Mouse (Mus musculus): ENCODE data around the gene Olfr315. TPM values are rescaled to one million over a fixed set of nuclear protein-coding genes. Genes with fewer than 3 reads are reported as not detected.
"Not testable (repeated sequence)": the region's sequence is repeated elsewhere in the genome, so short reads cannot be mapped to it uniquely, and the experiment has no call there.

The Olfr315 gene
- polyA plus RNA-seq, 2 experiments, result not detected

- Histone ChIP-seq H3K27ac (replicated peaks; ENCODE audit: low read depth, low read length) (no peak overlapping the region), H3K4me1 (ENCODE audit: control insufficient read depth, insufficient read depth, low read length) (no peaks in the 10 kb centered on the region), H3K4me2 (replicated peaks; ENCODE audit: low read depth, low read length, severe bottlenecking) (no peak overlapping the region), H3K9me3 (ENCODE audit: control insufficient read depth, low read length) (no peaks in the 10 kb centered on the region), H3K27me3 (ENCODE audit: control insufficient read depth, insufficient read depth, low read length) (no peaks in the 10 kb centered on the region), H3K4me3 (replicated peaks; ENCODE audit: low read length) (no peak overlapping the region), H3K9ac (ENCODE audit: low read depth, low read length, severe bottlenecking) (no peak overlapping the region), H3K36me3 (ENCODE audit: control insufficient read depth, insufficient read depth, low read length) (no peaks in the 10 kb centered on the region)
- no peak for TF ChIP-seq POLR2A (IDR thresholded peaks at IDR 0.05; ENCODE audit: borderline replicate concordance, extremely low read depth, insufficient read depth, insufficient read length)
- 78% methylated on average over 1 of the region's 1 CpGs for WGBS
- no peak for ATAC-seq (ENCODE audit: low FRiP score, low read depth)
- no peak for DNase-seq (ENCODE audit: low spot score)
Measured at GRCm38 (mm10) chr11:58815676-58816075, 42.7 kb downstream of the Olfr315 start.

DNA sequence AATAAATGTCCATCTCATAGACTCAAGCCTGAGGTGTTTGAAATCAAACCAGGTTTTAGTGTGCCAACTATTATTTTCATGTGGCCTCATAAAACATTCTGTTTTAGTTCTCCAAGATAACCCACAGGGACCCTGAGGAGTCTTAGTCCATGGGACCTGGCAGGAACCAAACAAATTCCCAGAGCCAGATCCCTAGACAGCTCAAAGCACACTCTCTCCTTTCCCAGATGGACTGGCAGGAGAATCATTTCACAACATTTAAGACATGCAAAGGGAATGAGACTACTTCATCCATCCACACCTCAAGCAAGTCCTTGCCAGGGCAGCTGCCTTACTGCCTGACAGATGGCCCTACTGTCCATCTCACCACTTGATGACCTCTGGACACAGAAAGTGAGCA lies 55.9 kb downstream of the Olfr315 start, which contains the start of gene Olfr312:
Olfr312 (plus strand) TSS at position 301 of the 400 bp plus-strand sequence.
- H3K4me3 ChIP-seq (replicated peaks; ENCODE audit: low read length); H3K27ac ChIP-seq (replicated peaks; ENCODE audit: low read depth, low read length); H3K4me2 ChIP-seq (replicated peaks; ENCODE audit: low read depth, low read length, severe bottlenecking); ATAC-seq (ENCODE audit: low FRiP score, low read depth); H3K9me3 ChIP-seq (ENCODE audit: control insufficient read depth, low read length); H3K36me3 ChIP-seq (ENCODE audit: control insufficient read depth, insufficient read depth, low read length); DNase-seq (ENCODE audit: low spot score); H3K9ac ChIP-seq (ENCODE audit: low read depth, low read length, severe bottlenecking); H3K4me1 ChIP-seq (ENCODE audit: control insufficient read depth, insufficient read depth, low read length); H3K27me3 ChIP-seq (ENCODE audit: control insufficient read depth, insufficient read depth, low read length): not testable (repeated sequence)

- no peak overlapping the region for H3K4me3 ChIP-seq (replicated peaks; ENCODE audit: low read length)
- DNase-seq (ENCODE audit: low spot score), result no peak
- no peak for ATAC-seq (ENCODE audit: low FRiP score, low read depth)
- 84% methylated on average over 3 of the region's 3 CpGs for WGBS
- H3K27ac ChIP-seq (replicated peaks; ENCODE audit: low read depth, low read length), result no peak overlapping the region
- no peaks in the 10 kb centered on the region for H3K4me1 ChIP-seq (ENCODE audit: control insufficient read depth, insufficient read depth, low read length)
- no peaks in the 10 kb centered on the region for H3K9me3 ChIP-seq (ENCODE audit: control insufficient read depth, low read length)
- TF ChIP-seq POLR2A (IDR thresholded peaks at IDR 0.05; ENCODE audit: borderline replicate concordance, extremely low read depth, insufficient read depth, insufficient read length), result no peak
- H3K27me3 ChIP-seq (ENCODE audit: control insufficient read depth, insufficient read depth, low read length), result no peaks in the 10 kb centered on the region
- H3K9ac ChIP-seq (ENCODE audit: low read depth, low read length, severe bottlenecking), result no peak overlapping the region
- no peak overlapping the region for H3K4me2 ChIP-seq (replicated peaks; ENCODE audit: low read depth, low read length, severe bottlenecking)
- no peaks in the 10 kb centered on the region for H3K36me3 ChIP-seq (ENCODE audit: control insufficient read depth, insufficient read depth, low read length)
Measured at GRCm38 (mm10) chr11:58829764-58830163, 56.8 kb downstream of the Olfr315 start.

Other genes with a start within 250 kb of the Olfr315 start
- 0.06 TPM in 1 of 2 replicates, not detected in the other for gene Olfr330, start 238.4 kb upstream of the Olfr315 start, polyA plus RNA-seq (2012; rRNA removed)
- not detected in 2 replicates for gene Olfr330, start 238.4 kb upstream of the Olfr315 start, polyA plus RNA-seq (2014; fragmentation: Nextera tagmentation; extraction: Ambion mirVana)
- gene Olfr329-ps, start 226.8 kb upstream of the Olfr315 start, polyA plus RNA-seq (2012; rRNA removed), result 0.09 TPM in 1 of 2 replicates, not detected in the other
- gene Olfr329-ps, start 226.8 kb upstream of the Olfr315 start, polyA plus RNA-seq (2014; fragmentation: Nextera tagmentation; extraction: Ambion mirVana), result not detected in 2 replicates
- gene Olfr328, start 217.6 kb upstream of the Olfr315 start, polyA plus RNA-seq (2012; rRNA removed), result 0.01 TPM in 1 of 2 replicates, not detected in the other
- gene Olfr328, start 217.6 kb upstream of the Olfr315 start, polyA plus RNA-seq (2014; fragmentation: Nextera tagmentation; extraction: Ambion mirVana), result 0.07 and 0.11 TPM in 2 replicates
- 0.09 and 0.15 TPM in 2 replicates for gene Olfr224, start 202.6 kb upstream of the Olfr315 start, polyA plus RNA-seq (2012; rRNA removed)
- not detected in 2 replicates for gene Olfr224, start 202.6 kb upstream of the Olfr315 start, polyA plus RNA-seq (2014; fragmentation: Nextera tagmentation; extraction: Ambion mirVana)
- not detected in 2 replicates for gene Olfr325, start 195.5 kb upstream of the Olfr315 start, polyA plus RNA-seq (2012; rRNA removed)
- gene Olfr325, start 195.5 kb upstream of the Olfr315 start, polyA plus RNA-seq (2014; fragmentation: Nextera tagmentation; extraction: Ambion mirVana), result not detected in 2 replicates
- not detected in 2 replicates for gene Olfr324, start 178.1 kb upstream of the Olfr315 start, polyA plus RNA-seq (2012; rRNA removed)
- gene Olfr324, start 178.1 kb upstream of the Olfr315 start, polyA plus RNA-seq (2014; fragmentation: Nextera tagmentation; extraction: Ambion mirVana), result not detected in 2 replicates
- gene 2210407C18Rik, start 157.1 kb upstream of the Olfr315 start, polyA plus RNA-seq (2012; rRNA removed), result not detected in 2 replicates
- not detected in 2 replicates for gene 2210407C18Rik, start 157.1 kb upstream of the Olfr315 start, polyA plus RNA-seq (2014; fragmentation: Nextera tagmentation; extraction: Ambion mirVana)
- not detected in 2 replicates for gene Olfr323, start 142.7 kb upstream of the Olfr315 start, polyA plus RNA-seq (2012; rRNA removed)
- not detected in 2 replicates for gene Olfr323, start 142.7 kb upstream of the Olfr315 start, polyA plus RNA-seq (2014; fragmentation: Nextera tagmentation; extraction: Ambion mirVana)
- 0.06 and 0.14 TPM in 2 replicates for gene Trim58, start 132.7 kb upstream of the Olfr315 start, polyA plus RNA-seq (2012; rRNA removed)
- gene Trim58, start 132.7 kb upstream of the Olfr315 start, polyA plus RNA-seq (2014; fragmentation: Nextera tagmentation; extraction: Ambion mirVana), result not detected in 2 replicates
- gene Olfr322, start 114.4 kb upstream of the Olfr315 start, polyA plus RNA-seq (2012; rRNA removed), result not detected in 2 replicates
- gene Olfr322, start 114.4 kb upstream of the Olfr315 start, polyA plus RNA-seq (2014; fragmentation: Nextera tagmentation; extraction: Ambion mirVana), result not detected in 2 replicates
- not detected in 2 replicates for gene Olfr320, start 92.1 kb upstream of the Olfr315 start, polyA plus RNA-seq (2012; rRNA removed)
- gene Olfr320, start 92.1 kb upstream of the Olfr315 start, polyA plus RNA-seq (2014; fragmentation: Nextera tagmentation; extraction: Ambion mirVana), result not detected in 2 replicates
- gene Olfr319, start 74.0 kb upstream of the Olfr315 start, polyA plus RNA-seq (2012; rRNA removed), result not detected in 2 replicates
- not detected in 2 replicates for gene Olfr319, start 74.0 kb upstream of the Olfr315 start, polyA plus RNA-seq (2014; fragmentation: Nextera tagmentation; extraction: Ambion mirVana)
- not detected in 2 replicates for gene Olfr318, start 49.2 kb upstream of the Olfr315 start, polyA plus RNA-seq (2012; rRNA removed)
- not detected in 2 replicates for gene Olfr318, start 49.2 kb upstream of the Olfr315 start, polyA plus RNA-seq (2014; fragmentation: Nextera tagmentation; extraction: Ambion mirVana)
- gene Olfr317, start 34.0 kb upstream of the Olfr315 start, polyA plus RNA-seq (2012; rRNA removed), result not detected in 2 replicates
- not detected in 2 replicates for gene Olfr317, start 34.0 kb upstream of the Olfr315 start, polyA plus RNA-seq (2014; fragmentation: Nextera tagmentation; extraction: Ambion mirVana)
- not detected in 2 replicates for gene Olfr316, start 20.5 kb upstream of the Olfr315 start, polyA plus RNA-seq (2012; rRNA removed)
- gene Olfr316, start 20.5 kb upstream of the Olfr315 start, polyA plus RNA-seq (2014; fragmentation: Nextera tagmentation; extraction: Ambion mirVana), result not detected in 2 replicates
- not detected in 2 replicates for gene Olfr314, start 9.8 kb downstream of the Olfr315 start, polyA plus RNA-seq (2012; rRNA removed)
- gene Olfr314, start 9.8 kb downstream of the Olfr315 start, polyA plus RNA-seq (2014; fragmentation: Nextera tagmentation; extraction: Ambion mirVana), result not detected in 2 replicates
- not detected in 2 replicates for gene Fam183b, start 28.8 kb downstream of the Olfr315 start, polyA plus RNA-seq (2012; rRNA removed)
- not detected in 2 replicates for gene Fam183b, start 28.8 kb downstream of the Olfr315 start, polyA plus RNA-seq (2014; fragmentation: Nextera tagmentation; extraction: Ambion mirVana)
- not detected in 2 replicates for gene Olfr313, start 41.8 kb downstream of the Olfr315 start, polyA plus RNA-seq (2012; rRNA removed)
- not detected in 2 replicates for gene Olfr313, start 41.8 kb downstream of the Olfr315 start, polyA plus RNA-seq (2014; fragmentation: Nextera tagmentation; extraction: Ambion mirVana)
- not detected in 2 replicates for gene Olfr312, start 56.0 kb downstream of the Olfr315 start, polyA plus RNA-seq (2012; rRNA removed)
- gene Olfr312, start 56.0 kb downstream of the Olfr315 start, polyA plus RNA-seq (2014; fragmentation: Nextera tagmentation; extraction: Ambion mirVana), result not detected in 2 replicates
- gene Olfr311, start 66.1 kb downstream of the Olfr315 start, polyA plus RNA-seq (2012; rRNA removed), result not detected in 2 replicates
- gene Olfr311, start 66.1 kb downstream of the Olfr315 start, polyA plus RNA-seq (2014; fragmentation: Nextera tagmentation; extraction: Ambion mirVana), result not detected in 2 replicates
- gene Gm12258, start 74.0 kb downstream of the Olfr315 start, polyA plus RNA-seq (2012; rRNA removed), result 12.5 and 16.2 TPM in 2 replicates
- gene Gm12258, start 74.0 kb downstream of the Olfr315 start, polyA plus RNA-seq (2014; fragmentation: Nextera tagmentation; extraction: Ambion mirVana), result 10.7 and 10.9 TPM in 2 replicates
- gene 2810021J22Rik, start 94.0 kb downstream of the Olfr315 start, polyA plus RNA-seq (2012; rRNA removed), result 5.5 and 5.7 TPM in 2 replicates
- gene 2810021J22Rik, start 94.0 kb downstream of the Olfr315 start, polyA plus RNA-seq (2014; fragmentation: Nextera tagmentation; extraction: Ambion mirVana), result 7.8 and 9.2 TPM in 2 replicates
- gene Zfp39, start 131.0 kb downstream of the Olfr315 start, polyA plus RNA-seq (2012; rRNA removed), result 5.0 and 6.4 TPM in 2 replicates
- gene Zfp39, start 131.0 kb downstream of the Olfr315 start, polyA plus RNA-seq (2014; fragmentation: Nextera tagmentation; extraction: Ambion mirVana), result 7.4 and 7.7 TPM in 2 replicates
- gene Btnl10, start 144.7 kb downstream of the Olfr315 start, polyA plus RNA-seq (2012; rRNA removed), result 0.04 and 0.05 TPM in 2 replicates
- not detected in 2 replicates for gene Btnl10, start 144.7 kb downstream of the Olfr315 start, polyA plus RNA-seq (2014; fragmentation: Nextera tagmentation; extraction: Ambion mirVana)
- gene Rnf187, start 165.7 kb downstream of the Olfr315 start, polyA plus RNA-seq (2012; rRNA removed), result 248 and 327 TPM in 2 replicates
- 284 and 312 TPM in 2 replicates for gene Rnf187, start 165.7 kb downstream of the Olfr315 start, polyA plus RNA-seq (2014; fragmentation: Nextera tagmentation; extraction: Ambion mirVana)
- 81.5 and 90.3 TPM in 2 replicates for gene Hist3h2ba, start 175.7 kb downstream of the Olfr315 start, polyA plus RNA-seq (2012; rRNA removed)
- gene Hist3h2ba, start 175.7 kb downstream of the Olfr315 start, polyA plus RNA-seq (2014; fragmentation: Nextera tagmentation; extraction: Ambion mirVana), result 14.6 and 19.3 TPM in 2 replicates
- gene Hist3h2a, start 181.5 kb downstream of the Olfr315 start, polyA plus RNA-seq (2012; rRNA removed), result 28.2 and 33.2 TPM in 2 replicates
- 25.4 and 26.0 TPM in 2 replicates for gene Hist3h2a, start 181.5 kb downstream of the Olfr315 start, polyA plus RNA-seq (2014; fragmentation: Nextera tagmentation; extraction: Ambion mirVana)
- gene Trim17, start 181.5 kb downstream of the Olfr315 start, polyA plus RNA-seq (2012; rRNA removed), result 0.87 and 1.3 TPM in 2 replicates
- gene Trim17, start 181.5 kb downstream of the Olfr315 start, polyA plus RNA-seq (2014; fragmentation: Nextera tagmentation; extraction: Ambion mirVana), result 1.2 and 1.3 TPM in 2 replicates
- gene Trim11, start 204.9 kb downstream of the Olfr315 start, polyA plus RNA-seq (2012; rRNA removed), result 29.7 and 34.2 TPM in 2 replicates
- gene Trim11, start 204.9 kb downstream of the Olfr315 start, polyA plus RNA-seq (2014; fragmentation: Nextera tagmentation; extraction: Ambion mirVana), result 21.4 and 21.5 TPM in 2 replicates